Mouse (Mus musculus): ENCODE results near the gene Dgkh. TPM values are rescaled to one million over a fixed set of nuclear protein-coding genes. Genes with fewer than 3 reads are reported as not detected.

Dgkh gene
- polyA plus RNA-seq, 1 experiment from 2014 or later, result 1.8 TPM

- no peak for ATAC-seq (ENCODE audit: low FRiP score)
- no peak overlapping the region for H3K4me2 ChIP-seq
- WGBS, result 90% methylated on average over 4 of the region's 4 CpGs
These were observed 28.6 kb downstream of the Dgkh start for GRCm38 (mm10) chr14:78703989-78704388.

GRCm38 (mm10) chr14:78703361-78703760 lies 29.2 kb downstream of the Dgkh start:
- Histone ChIP-seq H3K9me3 (ENCODE audit: control insufficient read depth, low read length) (no peaks in the 10 kb centered on the region), H3K4me1 (ENCODE audit: control insufficient read depth, insufficient read depth, low read length) (no peaks in the 10 kb centered on the region), H3K4me2 (no peak overlapping the region), H3K9ac (ENCODE audit: low read length) (no peak overlapping the region), H3K4me3 (ENCODE audit: low read depth, low read length) (no peak overlapping the region), H3K36me3 (ENCODE audit: control insufficient read depth, insufficient read depth, low read length) (no peaks in the 10 kb centered on the region), H3K27me3 (ENCODE audit: control insufficient read depth, insufficient read depth, low read length) (no peaks in the 10 kb centered on the region), H3K27ac (ENCODE audit: low read depth, low read length) (no peak overlapping the region)
- 84% methylated on average over 6 of the region's 6 CpGs for WGBS
- DNase-seq (ENCODE audit: low spot score, missing footprints) (no peak), ATAC-seq (ENCODE audit: low FRiP score) (no peak)

More at GRCm38 (mm10) chr14:78703989-78704388, 28.6 kb downstream of the Dgkh start:
- H3K4me1 ChIP-seq (ENCODE audit: control insufficient read depth, insufficient read depth, low read length), result no peaks in the 10 kb centered on the region
- no peak for DNase-seq (ENCODE audit: low spot score, missing footprints)
- no peaks in the 10 kb centered on the region for H3K36me3 ChIP-seq (ENCODE audit: control insufficient read depth, insufficient read depth, low read length)
- H3K27me3 ChIP-seq (ENCODE audit: control insufficient read depth, insufficient read depth, low read length), result no peaks in the 10 kb centered on the region
- H3K4me3 ChIP-seq (ENCODE audit: low read depth, low read length), result no peak overlapping the region
- no peaks in the 10 kb centered on the region for H3K9me3 ChIP-seq (ENCODE audit: control insufficient read depth, low read length)
- no peak overlapping the region for H3K27ac ChIP-seq (ENCODE audit: low read depth, low read length)
- H3K9ac ChIP-seq (ENCODE audit: low read length), result no peak overlapping the region

- ATAC-seq (ENCODE audit: low FRiP score), result no peak
- H3K36me3 ChIP-seq (ENCODE audit: control insufficient read depth, insufficient read depth, low read length), result no peaks in the 10 kb centered on the region
- WGBS, result 91% methylated on average over 4 of the region's 4 CpGs
These were observed 30.5 kb downstream of the Dgkh start for GRCm38 (mm10) chr14:78702048-78702447.

GRCm38 (mm10) chr14:78701501-78701900 lies 31.1 kb downstream of the Dgkh start:
- H3K27me3 ChIP-seq (ENCODE audit: control insufficient read depth, insufficient read depth, low read length), result no peaks in the 10 kb centered on the region
- ATAC-seq (ENCODE audit: low FRiP score), result no peak
- H3K4me2 ChIP-seq, result no peak overlapping the region
- WGBS, result 83% methylated on average over 8 of the region's 8 CpGs
- H3K36me3 ChIP-seq (ENCODE audit: control insufficient read depth, insufficient read depth, low read length), result no peaks in the 10 kb centered on the region
- H3K4me1 ChIP-seq (ENCODE audit: control insufficient read depth, insufficient read depth, low read length), result no peaks in the 10 kb centered on the region
- H3K4me3 ChIP-seq (ENCODE audit: low read depth, low read length), result no peak overlapping the region
- no peak overlapping the region for H3K27ac ChIP-seq (ENCODE audit: low read depth, low read length)
- DNase-seq (ENCODE audit: low spot score, missing footprints), result peak; percentile 41
- H3K9ac ChIP-seq (ENCODE audit: low read length), result no peak overlapping the region
- no peaks in the 10 kb centered on the region for H3K9me3 ChIP-seq (ENCODE audit: control insufficient read depth, low read length)

More at GRCm38 (mm10) chr14:78702048-78702447, 30.5 kb downstream of the Dgkh start:
- H3K9me3 ChIP-seq (ENCODE audit: control insufficient read depth, low read length), result no peaks in the 10 kb centered on the region
- H3K9ac ChIP-seq (ENCODE audit: low read length), result no peak overlapping the region
- H3K4me2 ChIP-seq, result no peak overlapping the region
- DNase-seq (ENCODE audit: low spot score, missing footprints), result no peak
- no peaks in the 10 kb centered on the region for H3K27me3 ChIP-seq (ENCODE audit: control insufficient read depth, insufficient read depth, low read length)
- H3K4me1 ChIP-seq (ENCODE audit: control insufficient read depth, insufficient read depth, low read length), result no peaks in the 10 kb centered on the region
- H3K4me3 ChIP-seq (ENCODE audit: low read depth, low read length), result no peak overlapping the region
- no peak overlapping the region for H3K27ac ChIP-seq (ENCODE audit: low read depth, low read length)

GRCm38 (mm10) chr14:78701087-78701486 lies 31.5 kb downstream of the Dgkh start:
- Histone ChIP-seq H3K4me2 (no peak overlapping the region), H3K36me3 (ENCODE audit: control insufficient read depth, insufficient read depth, low read length) (no peaks in the 10 kb centered on the region), H3K4me1 (ENCODE audit: control insufficient read depth, insufficient read depth, low read length) (no peaks in the 10 kb centered on the region), H3K27ac (ENCODE audit: low read depth, low read length) (no peak overlapping the region), H3K9me3 (ENCODE audit: control insufficient read depth, low read length) (no peaks in the 10 kb centered on the region), H3K27me3 (ENCODE audit: control insufficient read depth, insufficient read depth, low read length) (no peaks in the 10 kb centered on the region), H3K4me3 (ENCODE audit: low read depth, low read length) (no peak overlapping the region), H3K9ac (ENCODE audit: low read length) (no peak overlapping the region)
- ATAC-seq (ENCODE audit: low FRiP score), result no peak
- WGBS, result 85% methylated on average over 9 of the region's 9 CpGs
- DNase-seq (ENCODE audit: low spot score, missing footprints), result peak; percentile 59

- DNase-seq (ENCODE audit: low spot score, missing footprints) (peak; percentile 77), ATAC-seq (ENCODE audit: low FRiP score) (no peak)
- no peaks in the 10 kb centered on the region for H3K4me1 ChIP-seq (ENCODE audit: control insufficient read depth, insufficient read depth, low read length)
- no peak overlapping the region for H3K4me2 ChIP-seq
- WGBS, result 84% methylated on average over 3 of the region's 3 CpGs
- H3K9ac ChIP-seq (ENCODE audit: low read length), result no peak overlapping the region
- H3K9me3 ChIP-seq (ENCODE audit: control insufficient read depth, low read length), result no peaks in the 10 kb centered on the region
- H3K4me3 ChIP-seq (ENCODE audit: low read depth, low read length), result no peak overlapping the region
- H3K27me3 ChIP-seq (ENCODE audit: control insufficient read depth, insufficient read depth, low read length), result no peaks in the 10 kb centered on the region
- no peaks in the 10 kb centered on the region for H3K36me3 ChIP-seq (ENCODE audit: control insufficient read depth, insufficient read depth, low read length)
- H3K27ac ChIP-seq (ENCODE audit: low read depth, low read length), result no peak overlapping the region
These were observed 32.9 kb downstream of the Dgkh start for GRCm38 (mm10) chr14:78699634-78700033.

GRCm38 (mm10) chr14:78699196-78699595 lies 33.4 kb downstream of the Dgkh start:
- ATAC-seq (ENCODE audit: low FRiP score) (no peak), DNase-seq (ENCODE audit: low spot score, missing footprints) (no peak)
- H3K27me3 ChIP-seq (ENCODE audit: control insufficient read depth, insufficient read depth, low read length), result no peaks in the 10 kb centered on the region
- no peak overlapping the region for H3K9ac ChIP-seq (ENCODE audit: low read length)
- no peak overlapping the region for H3K4me3 ChIP-seq (ENCODE audit: low read depth, low read length)
- H3K4me2 ChIP-seq, result no peak overlapping the region
- H3K9me3 ChIP-seq (ENCODE audit: control insufficient read depth, low read length), result no peaks in the 10 kb centered on the region
- WGBS, result 89% methylated on average over 5 of the region's 5 CpGs
- H3K36me3 ChIP-seq (ENCODE audit: control insufficient read depth, insufficient read depth, low read length), result no peaks in the 10 kb centered on the region
- no peaks in the 10 kb centered on the region for H3K4me1 ChIP-seq (ENCODE audit: control insufficient read depth, insufficient read depth, low read length)
- no peak overlapping the region for H3K27ac ChIP-seq (ENCODE audit: low read depth, low read length)

GRCm38 (mm10) chr14:78694121-78694520 lies 38.5 kb downstream of the Dgkh start:
- Histone ChIP-seq H3K27me3 (ENCODE audit: control insufficient read depth, insufficient read depth, low read length) (no peaks in the 10 kb centered on the region), H3K9ac (ENCODE audit: low read length) (no peak overlapping the region), H3K27ac (ENCODE audit: low read depth, low read length) (no peak overlapping the region), H3K4me1 (ENCODE audit: control insufficient read depth, insufficient read depth, low read length) (no peaks in the 10 kb centered on the region), H3K4me2 (no peak overlapping the region), H3K4me3 (ENCODE audit: low read depth, low read length) (no peak overlapping the region), H3K9me3 (ENCODE audit: control insufficient read depth, low read length) (no peaks in the 10 kb centered on the region), H3K36me3 (ENCODE audit: control insufficient read depth, insufficient read depth, low read length) (no peaks in the 10 kb centered on the region)
- DNase-seq (ENCODE audit: low spot score, missing footprints) (peak; percentile 69), ATAC-seq (ENCODE audit: low FRiP score) (no peak)
- WGBS, result 96% methylated on average over 8 of the region's 8 CpGs

- Histone ChIP-seq H3K4me3 (ENCODE audit: low read depth, low read length) (no peak overlapping the region), H3K27ac (ENCODE audit: low read depth, low read length) (no peak overlapping the region), H3K9me3 (ENCODE audit: control insufficient read depth, low read length) (no peaks in the 10 kb centered on the region), H3K4me1 (ENCODE audit: control insufficient read depth, insufficient read depth, low read length) (no peaks in the 10 kb centered on the region), H3K9ac (ENCODE audit: low read length) (no peak overlapping the region), H3K36me3 (ENCODE audit: control insufficient read depth, insufficient read depth, low read length) (no peaks in the 10 kb centered on the region), H3K27me3 (ENCODE audit: control insufficient read depth, insufficient read depth, low read length) (no peaks in the 10 kb centered on the region), H3K4me2 (no peak overlapping the region)
- DNase-seq (ENCODE audit: low spot score, missing footprints) (no peak), ATAC-seq (ENCODE audit: low FRiP score) (no peak)
- WGBS, result 77% methylated on average over 4 of the region's 4 CpGs
These were observed 40.0 kb downstream of the Dgkh start for GRCm38 (mm10) chr14:78692602-78693001.
